Mouse (Mus musculus) c-Kit-positive CD71-positive TER-119-negative erythroid progenitor cells, embryonic 14.5 days (primary cell): ENCODE measurements around the gene Ccdc189.
A peak's percentile ranks its signal among the peaks of the same experiment; 100 is the strongest.
"Not testable (repeated sequence)": the region's sequence is repeated elsewhere in the genome, so short reads cannot be mapped to it uniquely, and the experiment has no call there.

ENCODE experiments used
- DNase-seq: peaks from one replicate; pipeline ENCODE4 v3.0.0-alpha.2; 2013; ENCODE audit warnings: low read depth

Ccdc189 gene

DNA sequence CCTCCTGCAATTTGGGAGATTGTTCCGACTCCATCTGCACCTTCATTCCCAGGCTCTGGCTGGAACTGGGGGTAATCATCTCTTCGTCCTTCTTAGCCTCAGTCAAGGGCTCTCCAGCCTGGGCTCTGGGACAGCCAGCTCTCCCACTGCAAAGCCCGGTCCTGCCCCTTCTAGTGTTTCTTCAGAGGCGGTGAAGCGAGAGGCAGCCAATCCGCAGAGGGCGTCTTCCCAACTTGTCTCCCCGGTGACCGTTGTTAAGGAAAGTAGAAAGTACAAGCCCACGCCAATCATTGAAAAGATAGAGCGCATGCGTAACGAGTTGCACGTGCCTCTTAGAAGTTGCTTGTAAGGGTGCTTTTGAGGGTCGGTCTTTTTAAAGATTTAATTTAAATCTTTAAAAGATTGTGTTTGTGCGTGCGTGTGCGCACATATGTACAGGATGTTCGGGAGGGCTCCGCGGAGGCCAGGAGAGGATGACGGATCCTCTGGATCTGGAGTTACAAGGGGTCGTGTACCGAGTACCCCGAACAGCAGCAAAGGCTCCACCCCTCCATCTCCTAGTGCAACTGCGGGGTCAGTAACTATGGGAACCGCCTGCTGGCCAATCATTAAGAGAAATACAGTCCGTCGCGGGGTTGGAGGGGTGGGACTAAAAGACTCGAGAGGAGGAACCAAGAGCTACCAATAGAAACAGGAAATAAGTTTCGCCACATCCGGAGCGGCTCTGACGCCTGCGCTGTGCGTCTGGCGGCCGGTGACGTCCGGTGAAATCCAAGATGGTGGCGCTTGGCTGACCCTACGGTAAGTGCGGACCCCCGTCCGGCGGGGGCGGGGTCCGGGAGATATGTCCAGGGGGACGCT, at the start of gene Ccdc189, which contains the start of gene Rnf40:
TSS of gene Ccdc189 (minus strand) at position 585 of the 861 bp plus-strand sequence.
TSS of gene Rnf40 (plus strand) at position 757 of the 861 bp plus-strand sequence.
- peak; percentile 98 for DNase-seq

DNA sequence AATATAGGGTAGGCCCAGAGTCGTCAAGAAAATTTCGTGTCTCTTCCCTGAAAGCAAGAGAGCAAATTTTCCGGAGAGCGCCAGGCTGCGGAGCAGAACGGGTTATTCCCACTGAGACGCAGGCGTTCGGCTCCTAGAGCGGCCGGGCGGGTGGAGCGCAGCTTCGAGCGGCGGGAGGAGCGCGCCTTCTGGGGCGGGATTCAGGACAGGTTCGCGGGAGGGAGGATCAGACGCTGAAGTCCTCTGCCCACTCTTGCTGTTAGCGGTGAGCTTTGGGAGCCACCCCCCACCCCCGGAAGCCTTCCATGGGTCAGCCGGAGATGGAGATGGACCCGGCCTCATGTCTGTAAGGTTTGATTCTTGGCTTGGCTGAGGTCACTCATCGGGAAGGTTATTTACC, 48.6 kb upstream of the Ccdc189 start:
- no peak for DNase-seq

DNA sequence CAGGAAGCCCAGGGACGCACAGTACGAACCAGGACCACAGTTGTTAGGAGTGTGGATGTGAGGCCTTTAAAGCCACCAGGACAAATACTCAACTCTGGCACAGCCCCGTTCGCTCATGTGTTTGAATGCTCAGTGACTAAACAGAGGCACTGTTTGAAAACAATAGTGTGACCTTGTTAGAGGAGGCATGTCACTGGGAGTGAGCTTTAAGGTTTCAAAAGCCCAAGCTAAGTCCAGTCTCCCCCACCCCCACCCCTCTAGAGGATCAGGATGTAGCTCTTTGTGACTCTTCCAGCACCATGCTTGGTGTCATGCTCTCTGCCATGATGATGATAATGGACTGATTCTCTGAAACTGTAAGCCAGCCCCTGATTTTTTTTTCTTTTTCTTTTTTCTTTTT, 43.0 kb upstream of the Ccdc189 start:
- no peak for DNase-seq

DNA sequence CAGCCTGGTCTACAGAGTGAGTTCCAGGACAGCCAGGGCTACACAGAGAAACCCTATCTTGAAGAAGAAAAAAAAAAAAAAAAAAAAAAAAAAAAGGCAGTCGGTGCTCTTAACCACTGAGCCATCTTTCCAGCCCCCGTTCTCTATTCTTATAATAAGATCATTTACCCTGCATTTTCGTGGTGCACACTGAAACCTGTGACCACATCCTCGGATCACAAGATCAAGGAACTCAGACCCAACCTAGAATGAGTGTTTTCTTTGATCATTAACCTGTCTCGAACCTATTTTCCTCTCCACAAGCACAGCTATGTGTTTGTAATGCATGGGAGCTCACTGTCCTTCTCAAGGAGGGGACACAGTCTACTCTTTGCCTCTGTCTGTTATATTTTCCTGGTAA, 40.3 kb upstream of the Ccdc189 start:
- DNase-seq: no peak

DNA sequence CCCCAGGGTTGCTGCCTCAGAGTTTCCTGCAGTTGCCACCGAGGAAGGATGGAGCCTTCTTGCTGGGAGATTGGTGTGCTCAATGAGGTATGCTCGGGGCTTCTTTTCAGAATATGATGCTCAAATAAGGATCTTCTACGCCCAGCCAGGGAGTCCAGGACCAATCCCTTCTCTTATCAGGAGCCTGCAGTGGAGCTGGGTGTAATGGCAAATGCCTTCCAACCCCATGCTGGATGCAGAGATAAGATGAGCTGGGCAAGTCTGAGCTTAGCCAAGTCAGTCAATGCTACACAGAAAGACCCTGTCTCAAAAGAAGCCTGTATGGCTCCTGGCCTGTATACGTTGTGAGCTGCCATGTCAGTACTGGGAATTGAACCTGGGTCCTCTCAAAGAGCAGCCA, 38.1 kb upstream of the Ccdc189 start:
- peak; percentile 72 for DNase-seq

DNA sequence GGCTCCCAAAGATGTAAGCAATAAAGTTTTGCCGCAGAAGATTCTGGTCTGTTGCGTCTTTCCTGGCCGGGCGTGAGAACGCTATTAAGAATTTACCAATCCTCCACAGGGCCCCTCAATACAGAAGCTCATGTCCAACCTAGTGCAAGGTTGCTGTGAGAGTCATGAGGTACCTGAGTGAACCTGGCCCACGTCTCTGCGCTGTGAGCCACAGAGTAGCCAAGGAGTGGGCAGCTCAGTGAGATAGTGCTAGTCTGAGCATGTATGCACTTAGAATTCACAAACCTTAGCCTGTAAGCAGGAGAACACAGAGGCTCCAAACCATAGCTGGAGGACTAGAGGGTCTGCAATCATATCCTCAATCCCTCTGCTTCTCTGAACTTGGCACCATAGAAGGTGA, 37.6 kb upstream of the Ccdc189 start:
- no peak for DNase-seq

DNA sequence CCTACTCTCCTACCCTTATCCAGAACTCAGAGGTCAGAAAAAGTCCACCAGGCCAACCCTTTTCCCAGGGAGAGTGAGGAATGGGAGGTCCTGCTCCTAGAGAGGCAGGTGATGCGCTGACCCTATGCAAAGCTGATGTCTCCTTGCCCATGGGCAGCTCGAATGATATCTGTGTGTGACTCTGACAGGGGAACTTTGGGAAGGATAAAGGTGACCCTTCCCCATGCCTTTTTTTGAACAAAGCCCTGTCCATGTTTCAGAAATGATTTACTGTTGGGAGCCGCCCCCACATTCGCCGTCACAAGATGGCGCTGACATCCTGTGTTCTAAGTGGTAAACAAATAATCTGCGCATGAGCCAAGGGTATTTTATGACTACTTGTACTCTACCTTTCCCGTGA, 30.0 kb upstream of the Ccdc189 start:
- DNase-seq: not testable (repeated sequence)

DNA sequence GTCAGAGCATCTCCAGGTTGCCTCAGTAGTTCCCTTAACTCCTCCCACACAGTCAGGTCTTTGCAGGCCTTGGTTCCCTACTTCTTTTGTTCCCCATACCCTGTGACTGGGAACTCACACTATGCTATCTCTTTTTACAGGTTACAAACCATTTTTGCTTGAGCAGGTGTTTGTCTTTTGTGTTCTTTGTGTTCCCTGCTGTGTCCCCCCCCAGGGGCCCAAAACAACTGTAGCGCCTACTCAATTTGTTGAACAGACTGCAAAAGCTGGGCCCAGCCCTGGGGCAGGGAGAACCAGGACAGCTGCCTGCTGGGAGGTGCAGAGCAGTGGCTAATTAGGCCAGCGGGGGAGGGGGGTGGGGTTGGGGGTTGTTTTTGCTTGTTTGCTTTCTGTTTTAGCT, 29.6 kb upstream of the Ccdc189 start:
- DNase-seq: no peak

DNA sequence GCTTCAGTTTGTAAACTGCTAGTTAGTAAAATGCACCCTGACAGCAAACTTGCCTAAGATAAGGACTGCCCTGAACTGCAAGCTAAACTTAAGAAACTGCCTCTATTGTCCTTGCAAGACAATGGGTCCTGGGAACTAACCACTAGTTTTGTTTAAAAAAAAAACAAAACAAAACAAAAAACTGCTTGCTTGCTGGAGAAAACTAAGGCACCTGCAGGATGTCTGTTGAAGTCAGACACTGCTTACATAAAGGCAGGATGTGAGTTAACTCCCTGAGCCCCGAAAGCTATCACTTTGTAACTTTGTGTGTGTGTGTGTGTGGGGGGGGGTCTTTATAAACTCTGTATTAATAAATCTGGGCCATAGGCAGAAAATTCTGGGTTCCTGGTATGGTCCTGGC, 28.5 kb upstream of the Ccdc189 start:
- DNase-seq: no peak

DNA sequence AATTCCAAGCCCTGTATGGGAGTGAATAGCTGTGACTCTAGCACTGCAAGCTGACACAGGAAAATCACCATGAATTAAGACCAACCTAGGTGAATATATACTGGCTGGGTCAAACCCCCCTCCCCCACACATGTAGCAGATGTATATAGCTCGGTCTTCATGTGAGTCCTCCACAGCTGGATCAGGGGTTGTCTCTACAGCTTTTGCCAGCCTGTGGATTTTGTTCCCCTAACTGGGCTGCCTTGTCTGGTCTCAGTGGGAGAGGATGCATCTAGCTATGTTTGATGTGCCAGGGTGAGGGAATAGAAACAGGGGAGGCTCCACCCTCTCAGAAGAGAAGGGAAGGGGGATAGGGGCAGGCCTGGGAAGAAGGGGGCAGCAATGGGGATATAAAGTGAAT, 27.9 kb upstream of the Ccdc189 start:
- no peak for DNase-seq

DNA sequence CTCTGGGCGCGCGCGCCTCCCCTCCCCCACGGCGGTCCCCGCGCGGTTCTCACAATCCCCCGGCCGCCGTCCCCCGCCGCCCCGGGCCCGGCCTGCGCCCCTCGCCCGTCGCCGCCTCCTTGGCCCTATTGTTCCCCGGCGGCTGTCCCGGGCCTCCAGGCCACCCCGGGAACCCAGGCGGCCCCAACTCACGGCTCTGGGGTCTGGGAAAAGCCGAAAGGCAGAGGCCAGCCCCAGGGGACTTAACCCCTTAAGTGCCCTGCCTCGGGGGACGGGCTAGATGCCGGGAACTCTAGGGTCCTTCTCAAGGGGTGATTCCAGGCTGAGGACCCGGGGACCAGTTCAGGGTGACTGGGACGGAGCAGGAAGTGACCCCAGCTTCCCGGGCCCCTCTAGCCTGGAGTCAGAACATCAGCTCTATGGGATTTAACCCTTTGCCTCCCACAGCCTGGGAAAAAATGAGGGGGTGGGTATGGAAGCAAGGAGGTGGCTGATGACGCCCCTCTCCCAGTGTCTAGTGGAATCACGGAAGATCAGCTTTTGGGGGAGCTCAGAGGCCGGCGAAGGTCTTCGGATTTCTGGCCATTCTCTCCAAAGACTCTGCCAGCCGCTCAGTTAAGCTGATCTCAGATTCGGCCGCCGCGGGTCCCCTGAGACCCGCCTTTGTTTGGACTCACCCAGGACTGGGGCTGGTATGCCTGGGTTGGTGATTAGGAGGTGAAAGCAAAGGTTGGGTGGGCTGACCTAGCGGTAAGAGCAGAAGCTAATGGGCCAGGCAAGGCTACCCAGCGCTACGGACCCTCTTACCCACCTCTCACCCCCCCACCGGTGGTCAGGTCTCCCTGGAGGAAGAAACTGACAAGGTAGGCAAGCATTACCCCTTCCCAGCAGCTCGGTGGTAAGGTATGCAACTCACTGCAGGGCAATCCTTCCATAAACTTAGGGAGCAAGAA, 26.8 kb upstream of the Ccdc189 start, which contains the start of gene Zfp629:
TSS of gene Zfp629 (minus strand) at position 907 of the 953 bp plus-strand sequence.
- peak; percentile 40 for DNase-seq

DNA sequence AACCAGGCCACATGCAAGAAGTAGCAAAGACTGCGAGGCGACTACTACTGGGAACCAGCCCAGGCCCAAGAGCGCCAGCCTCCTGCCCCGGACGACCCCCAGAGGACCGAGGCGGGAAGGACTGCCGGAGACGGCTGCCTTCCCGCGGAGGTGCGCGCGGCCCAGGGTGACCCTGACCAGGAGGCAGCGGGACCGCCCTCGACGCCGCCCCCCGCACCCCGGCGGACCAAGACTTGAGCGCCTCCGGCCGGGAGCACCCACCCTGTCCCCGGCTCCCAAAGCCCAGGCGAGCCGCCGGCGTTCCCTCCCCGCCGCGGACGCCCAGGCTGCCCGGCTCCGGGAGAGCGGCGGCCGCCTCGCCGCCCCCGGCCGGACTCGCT, 26.1 kb upstream of the Ccdc189 start:
- no peak for DNase-seq

DNA sequence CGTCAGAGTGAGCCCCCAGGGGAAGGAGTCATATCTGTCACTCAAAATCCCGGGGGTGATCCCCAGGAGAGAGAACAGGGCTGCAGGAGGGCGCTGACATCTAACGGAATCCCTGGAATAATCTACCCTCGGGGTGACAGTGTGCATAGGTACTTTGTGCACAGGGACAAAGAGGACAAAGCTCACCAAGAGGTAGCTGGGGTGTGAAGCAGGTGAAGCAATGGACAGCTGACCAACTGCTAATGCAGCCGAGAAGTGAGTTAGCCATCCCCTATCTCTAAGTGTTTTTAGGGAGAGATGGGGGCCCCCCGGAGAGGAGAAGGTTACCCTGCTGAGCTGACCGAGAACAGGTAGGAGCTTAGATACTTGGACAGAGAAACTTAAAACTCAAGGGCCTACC, 25.7 kb upstream of the Ccdc189 start:
- DNase-seq: no peak

DNA sequence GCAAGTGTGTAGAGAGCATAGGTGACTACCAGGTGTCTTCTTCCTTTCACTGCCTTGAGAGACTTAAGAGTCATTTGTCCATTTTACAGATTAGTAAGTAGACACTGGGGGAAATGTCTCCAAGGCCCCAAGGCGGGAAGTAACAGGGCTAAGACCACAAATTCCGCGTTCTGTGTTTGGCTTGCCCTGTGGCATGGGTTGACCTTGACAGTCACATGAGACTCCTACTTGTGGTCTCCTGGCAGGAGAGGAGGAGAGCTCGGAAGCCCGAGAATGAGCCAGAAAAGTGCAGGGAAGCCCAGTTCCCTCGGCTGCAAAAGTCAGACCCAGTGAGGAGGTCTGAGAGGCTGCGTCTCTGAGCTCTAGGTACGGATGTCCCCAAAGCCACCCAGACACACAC, 25.1 kb upstream of the Ccdc189 start:
- no peak for DNase-seq

DNA sequence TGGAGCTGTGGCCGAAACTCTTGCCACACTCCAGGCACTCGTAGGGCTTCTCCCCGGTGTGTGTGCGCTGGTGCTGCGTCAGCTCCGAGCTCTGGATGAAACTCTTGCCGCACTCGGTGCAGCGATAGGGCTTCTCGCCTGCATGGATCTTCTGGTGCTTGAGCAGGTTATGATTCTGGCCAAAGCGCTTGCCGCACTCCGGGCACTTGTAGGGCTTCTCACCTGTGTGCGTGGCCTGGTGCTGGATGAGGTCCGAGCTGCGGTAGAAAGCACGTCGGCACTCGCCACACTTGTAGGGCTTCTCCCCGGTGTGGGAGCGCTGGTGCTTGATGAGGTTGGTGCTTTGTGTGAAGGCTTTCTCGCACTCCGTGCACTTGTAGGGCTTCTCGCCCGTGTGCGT, 23.2 kb upstream of the Ccdc189 start:
- no peak for DNase-seq

DNA sequence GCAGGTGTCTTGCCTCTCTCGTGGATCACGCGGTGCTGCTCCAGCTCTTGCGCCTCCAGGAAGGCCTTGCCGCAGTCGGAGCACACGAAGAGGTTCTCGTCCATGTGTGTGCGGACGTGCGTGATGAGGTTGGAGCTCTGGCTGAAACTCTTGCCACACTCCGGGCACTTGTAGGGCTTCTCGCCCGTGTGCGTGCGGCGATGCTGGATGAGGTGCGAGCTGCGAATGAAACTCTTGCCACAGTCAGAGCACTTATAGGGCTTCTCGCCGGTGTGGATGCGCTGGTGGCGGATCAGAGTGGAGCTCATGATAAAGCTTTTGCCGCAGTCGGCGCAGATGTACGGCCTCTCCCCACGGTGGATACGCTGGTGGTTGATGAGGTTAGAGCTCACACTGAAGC, 22.6 kb upstream of the Ccdc189 start:
- DNase-seq: no peak

DNA sequence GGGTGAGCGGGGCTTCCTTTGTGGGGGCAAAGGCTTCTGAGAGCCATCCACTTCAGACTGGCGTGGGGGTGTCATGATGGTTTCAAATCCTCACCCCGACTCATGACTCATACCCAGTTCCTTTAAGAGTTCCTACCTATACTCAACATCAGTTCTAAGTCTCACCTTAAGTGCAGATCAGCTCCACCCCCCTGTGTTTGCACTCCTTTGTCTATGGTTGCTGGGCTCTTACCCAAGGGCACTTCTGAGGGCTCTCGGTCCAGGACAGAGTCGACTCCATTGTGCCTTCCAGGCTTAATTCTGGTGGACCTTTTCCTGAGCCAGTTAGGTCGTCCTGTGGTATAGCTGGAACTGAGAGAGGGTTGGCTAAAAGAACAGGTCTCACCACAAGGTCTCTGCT, 18.8 kb upstream of the Ccdc189 start:
- no peak for DNase-seq

DNA sequence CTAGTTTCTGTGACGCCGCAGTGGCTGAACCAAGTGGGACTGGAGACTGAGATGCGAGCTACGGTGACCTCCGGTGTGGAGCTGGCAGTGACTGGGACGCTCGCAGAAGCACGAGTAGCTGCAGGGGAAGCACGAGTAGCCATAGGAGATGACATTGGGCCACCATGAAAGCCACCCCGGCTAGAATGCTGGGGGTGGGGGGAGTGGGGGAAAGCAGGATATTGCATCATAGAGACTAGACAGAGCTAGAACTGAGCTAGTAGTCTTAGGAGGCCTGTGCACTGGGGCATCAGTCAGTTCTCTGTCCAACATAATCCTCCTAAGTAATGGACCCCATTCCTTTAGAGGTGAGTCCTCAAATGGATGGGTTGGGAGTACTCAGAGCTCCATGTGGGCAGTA, 15.9 kb upstream of the Ccdc189 start:
- DNase-seq: no peak

DNA sequence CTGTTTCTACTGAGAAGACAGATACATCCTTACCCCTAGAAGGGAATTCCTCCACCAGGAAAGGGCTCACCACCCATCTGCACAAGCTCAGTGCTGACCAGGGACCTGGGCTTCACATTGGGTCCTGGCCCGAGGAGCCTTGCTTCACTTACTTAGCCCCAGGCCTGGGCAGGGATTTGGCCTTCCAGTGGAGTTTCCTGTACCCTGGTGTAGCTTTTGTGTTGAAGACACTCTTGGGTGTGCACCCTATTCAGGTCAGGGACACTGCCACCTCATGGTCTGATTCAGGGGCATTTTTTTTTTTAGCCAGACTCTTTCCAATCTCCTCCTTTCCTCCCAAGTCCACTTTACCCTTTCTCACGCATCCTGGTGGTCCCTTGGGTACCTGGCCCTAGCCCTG, 14.5 kb upstream of the Ccdc189 start:
- no peak for DNase-seq

DNA sequence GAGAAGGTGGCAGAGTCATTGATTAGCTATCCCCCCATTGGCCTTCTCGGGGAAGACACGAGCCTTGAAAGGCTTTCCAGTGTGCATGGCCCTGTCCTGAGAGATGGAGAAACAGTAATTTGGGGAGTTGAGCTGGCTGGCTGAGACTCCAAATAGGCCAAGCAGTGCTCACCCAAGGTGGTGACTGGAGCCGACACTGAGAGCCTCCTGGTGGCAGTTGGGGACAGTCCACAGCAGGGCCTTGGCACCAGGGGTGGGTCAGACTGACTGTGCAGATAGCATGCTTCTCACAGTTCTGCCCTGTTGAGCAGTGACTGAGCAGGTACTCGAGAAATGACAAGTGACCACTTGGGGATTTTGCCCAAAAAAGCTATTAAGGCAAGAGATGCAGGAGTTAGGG, 13.3 kb upstream of the Ccdc189 start:
- DNase-seq: no peak

DNA sequence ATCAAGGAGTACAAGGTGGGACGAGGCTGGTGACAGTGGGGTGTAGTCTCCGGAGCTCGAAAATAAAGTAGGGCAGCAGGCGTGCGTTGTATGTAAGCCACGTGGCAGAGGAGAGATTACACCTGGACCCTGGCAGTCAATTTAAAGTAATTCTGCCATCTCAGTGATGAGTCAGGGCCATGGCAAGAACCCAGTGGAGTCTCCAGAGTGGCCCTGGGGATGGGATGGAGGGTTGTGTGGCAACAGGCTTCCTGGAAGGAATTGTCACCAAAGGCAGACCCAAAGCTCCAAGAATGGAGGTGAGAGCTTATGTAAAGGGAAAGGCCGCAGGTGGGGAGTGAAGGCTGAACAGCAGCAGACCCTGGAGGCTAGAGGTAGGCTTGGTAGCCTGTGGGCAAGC, 12.2 kb upstream of the Ccdc189 start:
- no peak for DNase-seq

DNA sequence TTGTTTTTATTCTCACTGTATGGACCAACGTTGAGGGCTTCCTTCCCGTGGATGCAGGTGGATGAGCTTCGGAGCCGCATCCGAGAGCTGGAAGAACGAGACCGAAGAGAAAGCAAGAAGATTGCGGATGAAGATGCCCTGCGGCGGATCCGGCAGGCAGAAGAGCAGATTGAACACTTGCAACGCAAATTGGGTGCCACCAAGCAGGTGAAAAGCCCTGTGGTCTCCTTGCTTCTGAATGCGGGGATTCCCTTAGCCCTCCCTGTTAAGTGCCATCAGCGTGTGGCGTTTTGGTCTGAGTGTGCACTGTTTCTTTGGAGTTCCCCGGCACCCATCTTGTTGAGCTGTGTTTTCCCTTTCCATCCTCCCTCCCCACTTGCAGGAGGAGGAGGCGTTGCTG, 8.4 kb upstream of the Ccdc189 start:
- DNase-seq: no peak

DNA sequence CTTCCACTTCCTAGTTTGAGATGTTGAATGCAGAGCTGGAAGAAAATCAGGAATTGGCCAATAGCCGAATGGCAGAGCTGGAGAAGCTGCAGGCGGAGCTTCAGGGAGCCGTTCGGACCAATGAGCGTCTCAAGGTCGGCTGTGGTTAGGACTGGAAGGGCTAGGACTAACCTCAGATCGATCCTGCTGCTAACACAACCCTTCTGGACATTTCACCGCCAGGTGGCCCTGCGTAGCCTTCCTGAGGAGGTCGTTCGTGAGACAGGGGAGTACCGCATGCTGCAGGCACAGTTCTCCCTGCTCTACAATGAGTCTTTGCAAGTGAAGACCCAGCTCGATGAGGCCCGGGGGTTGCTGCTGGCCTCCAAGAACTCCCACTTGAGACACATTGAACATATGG, 4.2 kb upstream of the Ccdc189 start:
- no peak for DNase-seq
